Mouse (Mus musculus) small intestine, adult 2 months (tissue): ENCODE results near the gene Gm36245.

Source experiments
- CTCF ChIP-seq: fragments of 200-500 bp; IDR thresholded peaks from 2 replicates; pipeline ENCODE4 v1.5.1; 2012; ENCODE audit warnings: low read depth, mild to moderate bottlenecking, control low read depth, inconsistent platforms, low read length, moderate library complexity, mixed read lengths; ENCODE audit not compliant: insufficient replicate concordance, insufficient read length; ENCODE audit errors: extremely low read depth
- POLR2A ChIP-seq: fragments of 200-500 bp; IDR thresholded peaks from 2 replicates; pipeline ENCODE4 v1.6.1; 2012; ENCODE audit warnings: low read depth, mild to moderate bottlenecking, control low read depth, inconsistent platforms, low read length, moderate library complexity

DNA sequence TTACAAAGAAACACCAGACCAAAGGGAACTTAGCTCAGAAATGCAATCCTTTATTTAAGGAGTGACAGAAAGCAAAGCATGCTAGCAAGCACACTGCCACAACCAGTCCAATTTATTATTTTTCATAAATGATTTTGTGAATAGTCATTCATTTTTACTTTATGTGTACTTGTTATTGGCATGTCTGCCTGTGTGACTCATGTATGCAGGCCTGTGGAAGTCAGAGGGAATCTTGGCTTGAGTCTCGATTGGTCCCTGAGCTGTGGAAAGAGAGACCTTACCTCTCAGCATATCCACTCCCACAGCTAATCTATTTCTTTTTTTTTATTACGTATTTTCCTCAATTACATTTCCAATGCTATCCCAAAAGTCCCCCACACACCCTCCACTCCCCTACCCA, 20.3 kb upstream of the Gm36245 start:
- TF ChIP-seq POLR2A (no peak), CTCF (no peak)
